Mouse (Mus musculus): Measurements from ENCODE around the gene Rad17.

Gene Rad17

GRCm38 (mm10) chr13:100570713-100571112 lies 80.1 kb downstream of the Rad17 start:
- no peak for DNase-seq (ENCODE audit: low spot score in 2 of 2)

- no peak for DNase-seq (ENCODE audit: low spot score in 2 of 2)
Measured at GRCm38 (mm10) chr13:100568359-100568758, 82.5 kb downstream of the Rad17 start.

Measured in natural killer cell, adult 2 months (primary cell).